Mouse (Mus musculus): Measurements from ENCODE around the gene Slc39a11. TPM values are rescaled to one million over a fixed set of nuclear protein-coding genes. Genes with fewer than 3 reads are reported as not detected.
"Not testable (repeated sequence)": the region's sequence is repeated elsewhere in the genome, so short reads cannot be mapped to it uniquely, and the experiment has no call there.

Gene Slc39a11
- total RNA-seq, 2 experiments from 2014 or later, result 13.6 to 15.9 TPM

GRCm38 (mm10) chr11:113669711-113670110 lies 19.8 kb upstream of the Slc39a11 start:
- intact Hi-C loops (cut with DNase I), result no loop called here
- DNase-seq (ENCODE audit: low spot score in 2 of 2), result no peak

GRCm38 (mm10) chr11:113668857-113669256 lies 19.0 kb upstream of the Slc39a11 start:
- DNase-seq (ENCODE audit: low spot score in 2 of 2), result no peak
- intact Hi-C loops (cut with DNase I), result no loop called here

- no peak for DNase-seq (ENCODE audit: low spot score in 2 of 2)
- intact Hi-C loops (cut with DNase I), result no loop called here
Measured at GRCm38 (mm10) chr11:113667704-113668103, 17.8 kb upstream of the Slc39a11 start.

- DNase-seq (ENCODE audit: low spot score in 2 of 2), result no peak
- intact Hi-C loops (cut with DNase I), result no loop called here
Measured at GRCm38 (mm10) chr11:113667122-113667521, 17.2 kb upstream of the Slc39a11 start.

- no peak for DNase-seq (ENCODE audit: low spot score in 2 of 2)
- intact Hi-C loops (cut with DNase I), result no loop called here
Measured at GRCm38 (mm10) chr11:113666648-113667047, 16.8 kb upstream of the Slc39a11 start.

DNA sequence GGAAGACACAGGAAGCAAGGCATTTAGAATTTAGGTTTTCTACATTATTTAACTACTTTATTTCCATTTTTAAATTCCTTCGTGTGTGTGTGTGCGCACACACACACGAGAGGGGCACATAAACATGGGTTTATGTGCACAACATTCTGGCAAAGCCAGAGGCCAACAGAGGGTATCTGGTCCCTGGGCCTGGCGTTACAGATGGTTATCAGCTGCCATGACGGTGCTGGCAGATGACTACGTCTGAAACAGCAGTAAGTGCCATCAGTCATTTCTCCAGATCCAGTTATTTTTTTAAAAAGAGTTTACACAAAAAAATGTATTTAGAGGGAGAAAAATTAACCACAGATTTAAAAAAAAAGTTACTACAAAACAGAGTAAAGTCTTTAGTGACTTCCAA lies 16.3 kb upstream of the Slc39a11 start:
- no peak for DNase-seq (ENCODE audit: low spot score in 2 of 2)
- intact Hi-C loops (cut with DNase I), result no loop called here

DNA sequence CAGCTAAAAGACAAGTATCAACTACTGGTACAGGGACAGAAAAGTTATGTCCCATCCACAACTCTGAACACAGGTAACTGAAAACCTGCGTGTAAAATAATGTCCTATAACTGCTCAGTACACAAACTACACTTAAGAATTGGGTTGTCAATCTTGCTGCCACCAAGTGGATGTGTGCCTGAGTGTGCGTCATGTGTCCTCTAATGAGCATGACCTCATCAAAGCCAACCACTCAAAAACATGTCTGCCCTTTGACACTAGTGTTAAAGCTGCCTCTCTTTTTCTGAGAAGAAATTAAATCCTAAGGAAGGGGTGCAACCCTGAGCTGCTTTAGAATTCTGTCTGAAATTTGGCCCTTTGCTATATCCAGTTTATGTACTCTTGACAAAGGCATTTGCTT lies 14.4 kb upstream of the Slc39a11 start:
- intact Hi-C loops (cut with DNase I), result no loop called here

GRCm38 (mm10) chr11:113661835-113662351 lies 12.0 kb upstream of the Slc39a11 start:
- DNase-seq (ENCODE audit: low spot score in 2 of 2), result no peak
- intact Hi-C loops (cut with DNase I), result no loop called here

More for the DNA sequence above, 14.4 kb upstream of the Slc39a11 start:
- no peak for DNase-seq (ENCODE audit: low spot score in 2 of 2)

GRCm38 (mm10) chr11:113660940-113661339 lies 11.1 kb upstream of the Slc39a11 start:
- intact Hi-C loops (cut with DNase I), result no loop called here
- DNase-seq (ENCODE audit: low spot score in 2 of 2), result no peak

GRCm38 (mm10) chr11:113660213-113660612 lies 10.3 kb upstream of the Slc39a11 start:
- DNase-seq (ENCODE audit: low spot score in 2 of 2); intact Hi-C loops (cut with DNase I): not testable (repeated sequence)

- intact Hi-C loops (cut with DNase I), result no loop called here
- no peak for DNase-seq (ENCODE audit: low spot score in 2 of 2)
Measured at GRCm38 (mm10) chr11:113658763-113659162, 8.9 kb upstream of the Slc39a11 start.

DNA sequence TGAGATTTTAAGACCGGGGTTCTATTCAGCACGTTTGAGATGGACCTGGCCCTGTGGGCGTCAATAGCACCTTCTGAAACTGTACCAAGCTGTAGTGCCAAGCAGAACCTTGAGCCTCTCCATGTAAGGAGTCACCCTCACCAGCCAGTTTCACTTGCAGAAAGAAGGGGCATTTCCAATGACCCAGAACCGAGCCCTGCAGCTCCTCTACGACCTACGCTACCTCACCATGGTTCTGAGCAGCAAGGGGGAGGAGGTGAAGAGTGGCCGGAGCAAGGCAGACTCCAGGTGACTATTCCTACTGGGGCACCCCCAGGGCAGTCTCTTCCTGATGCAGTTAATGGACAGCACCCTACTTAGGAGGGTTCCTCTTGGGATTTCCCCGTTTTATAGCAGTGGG lies 8.4 kb upstream of the Slc39a11 start:
- DNase-seq (ENCODE audit: low spot score in 2 of 2), result no peak
- intact Hi-C loops (cut with DNase I), result no loop called here

- intact Hi-C loops (cut with DNase I), result no loop called here
- DNase-seq (ENCODE audit: low spot score in 2 of 2), result no peak
Measured at GRCm38 (mm10) chr11:113657221-113657620, 7.3 kb upstream of the Slc39a11 start.

- intact Hi-C loops (cut with DNase I), result no loop called here
- DNase-seq (ENCODE audit: low spot score in 2 of 2), result no peak
Measured at GRCm38 (mm10) chr11:113656511-113656932, 6.6 kb upstream of the Slc39a11 start.

DNA sequence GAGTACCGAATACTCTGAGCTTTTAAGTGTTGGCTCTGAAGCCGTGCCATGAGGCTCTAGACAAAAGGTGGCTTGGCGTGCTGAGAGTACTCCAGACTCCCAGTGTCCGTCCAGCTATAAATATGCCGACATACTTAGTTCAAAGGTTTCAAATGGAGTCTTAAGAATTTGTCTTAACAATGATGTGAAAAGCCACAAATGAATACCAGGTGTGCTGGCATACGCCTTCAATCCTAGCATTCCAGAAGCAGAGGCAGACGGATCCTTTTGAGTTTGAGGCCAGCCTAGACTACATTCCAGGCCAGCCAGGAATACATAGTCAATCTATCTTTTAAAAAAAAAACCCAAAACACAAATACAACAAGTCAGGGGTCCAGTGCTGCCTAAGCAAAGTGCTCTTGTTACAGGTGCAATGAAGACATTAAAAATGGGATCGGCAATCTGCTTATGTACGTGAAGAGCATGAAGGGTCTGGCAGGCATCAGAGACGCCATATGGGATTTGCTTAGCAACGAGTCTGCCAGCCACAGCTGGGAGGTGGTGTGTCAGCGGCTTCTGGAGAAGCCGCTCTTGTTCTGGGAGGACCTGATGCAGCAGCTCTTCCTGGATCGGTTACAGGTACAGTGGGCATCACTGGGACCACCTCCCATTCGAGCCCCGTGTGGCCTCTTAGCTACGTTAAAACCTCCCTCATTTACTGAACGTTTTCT lies 4.8 kb upstream of the Slc39a11 start:
- peak in 1 of 2 experiments; percentile 47 for DNase-seq (ENCODE audit: low spot score in 2 of 2)
- intact Hi-C loops (cut with DNase I), result no loop called here

DNA sequence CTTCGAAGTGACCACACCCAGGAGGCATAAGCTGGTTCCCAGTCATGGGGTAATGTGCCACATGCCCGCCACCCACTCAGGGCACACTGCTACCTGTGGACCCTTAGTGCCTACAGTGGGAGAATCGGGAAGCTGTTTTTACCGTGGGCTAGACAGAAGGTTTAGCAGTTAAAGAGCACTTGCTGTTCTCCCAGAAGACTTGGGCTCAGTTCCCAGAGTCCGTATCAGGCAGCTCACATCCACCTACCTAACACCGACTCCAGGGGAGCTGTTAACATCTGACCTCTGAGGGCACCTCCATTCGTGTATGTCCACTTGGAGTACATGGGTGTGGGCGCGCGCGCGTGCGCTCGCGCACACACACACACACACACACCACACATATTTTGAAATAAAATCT lies 4.2 kb upstream of the Slc39a11 start:
- intact Hi-C loops (cut with DNase I), result no loop called here
- DNase-seq (ENCODE audit: low spot score in 2 of 2), result no peak

- no peak for DNase-seq (ENCODE audit: low spot score in 2 of 2)
- intact Hi-C loops (cut with DNase I), result no loop called here
Measured at GRCm38 (mm10) chr11:113652516-113652915, 2.6 kb upstream of the Slc39a11 start.

GRCm38 (mm10) chr11:113651907-113652273 lies 2.0 kb upstream of the Slc39a11 start:
- intact Hi-C loops (cut with DNase I), result no loop called here
- peak in 1 of 2 experiments; percentile 36 for DNase-seq (ENCODE audit: low spot score in 2 of 2)

GRCm38 (mm10) chr11:113651206-113651906 lies 1.5 kb upstream of the Slc39a11 start:
- intact Hi-C loops (cut with DNase I), result no loop called here
- DNase-seq (ENCODE audit: low spot score in 2 of 2), result no peak

GRCm38 (mm10) chr11:113648690-113649352 lies 1.1 kb downstream of the Slc39a11 start, which contains the start of gene Cog1:
Cog1 (plus strand) TSS chr11:113649169.
- intact Hi-C loops (cut with DNase I), result loop anchor here (2.0 kb wide), 2 partner anchors 36 to 162 kb away; partner anchors contain the start of genes D11Wsu47e and Fam104a
- no peak for DNase-seq (ENCODE audit: low spot score in 2 of 2)

All from left cerebral cortex, postnatal 36 days (tissue).